Mouse (Mus musculus): Measurements from ENCODE around the gene Arhgef3. TPM values are rescaled to one million over a fixed set of nuclear protein-coding genes. Genes with fewer than 3 reads are reported as not detected.

Arhgef3 gene
- total and polyA plus RNA-seq, 2 experiments from 2014 or later = 17.9 to 21.4 TPM

GRCm38 (mm10) chr14:27345051-27345885, 230.6 kb downstream of the Arhgef3 start:
- H3K4me1 ChIP-seq (ENCODE audit: control insufficient read depth, insufficient read depth) = peaks cover 52% of the 10 kb centered on the region
- 69% methylated on average over 7 of the region's 7 CpGs for WGBS
- H3K36me3 ChIP-seq (replicated peaks; ENCODE audit: control insufficient read depth, insufficient read depth, low read length) = no peaks in the 10 kb centered on the region
- H3K9me3 ChIP-seq (replicated peaks; ENCODE audit: control insufficient read depth, low read length) = no peaks in the 10 kb centered on the region
- H3K4me2 ChIP-seq (ENCODE audit: low read depth, low read length) = no peak overlapping the region
- no peaks in the 10 kb centered on the region for H3K27me3 ChIP-seq (ENCODE audit: control insufficient read depth, insufficient read depth, low read length)
- no peak for ATAC-seq (ENCODE audit: insufficient read depth, low read depth)
- no peak for DNase-seq (ENCODE audit: low spot score)
- no peak overlapping the region for H3K9ac ChIP-seq (replicated peaks; ENCODE audit: low read depth, low read length)
- H3K4me3 ChIP-seq (ENCODE audit: low read depth, low read length) = no peak overlapping the region
- TF ChIP-seq EP300 (IDR thresholded peaks at IDR 0.05; ENCODE audit: low read depth) (no peak), CTCF (IDR thresholded peaks at IDR 0.05; ENCODE audit: low read depth) (no peak)
- peak overlapping the region; percentile 11; the same call in 1 of the 2 replicates for H3K27ac ChIP-seq (ENCODE audit: low read depth)

- H3K36me3 ChIP-seq (replicated peaks; ENCODE audit: control insufficient read depth, insufficient read depth, low read length) = no peaks in the 10 kb centered on the region
- H3K4me2 ChIP-seq (ENCODE audit: low read depth, low read length) = no peak overlapping the region
- H3K27me3 ChIP-seq (ENCODE audit: control insufficient read depth, insufficient read depth, low read length) = no peaks in the 10 kb centered on the region
- H3K9ac ChIP-seq (replicated peaks; ENCODE audit: low read depth, low read length) = no peak overlapping the region
- peak overlapping the region; percentile 89; the same call in 1 of the 2 replicates for H3K27ac ChIP-seq (ENCODE audit: low read depth)
- ATAC-seq (ENCODE audit: insufficient read depth, low read depth) (no peak), DNase-seq (ENCODE audit: low spot score) (no peak)
- no peak for TF ChIP-seq EP300 (IDR thresholded peaks at IDR 0.05; ENCODE audit: low read depth)
- peaks cover 55% of the 10 kb centered on the region for H3K4me1 ChIP-seq (ENCODE audit: control insufficient read depth, insufficient read depth)
- WGBS = 56% methylated on average over 3 of the region's 3 CpGs
- H3K4me3 ChIP-seq (ENCODE audit: low read depth, low read length) = no peak overlapping the region
- H3K9me3 ChIP-seq (replicated peaks; ENCODE audit: control insufficient read depth, low read length) = no peaks in the 10 kb centered on the region
Observed at GRCm38 (mm10) chr14:27347224-27347623, 232.5 kb downstream of the Arhgef3 start.

- TF ChIP-seq CTCF (IDR thresholded peaks at IDR 0.05; ENCODE audit: low read depth) (no peak), EP300 (IDR thresholded peaks at IDR 0.05; ENCODE audit: low read depth) (no peak)
- no peak for ATAC-seq (ENCODE audit: insufficient read depth, low read depth)
- no peaks in the 10 kb centered on the region for H3K9me3 ChIP-seq (replicated peaks; ENCODE audit: control insufficient read depth, low read length)
- peak overlapping the region; percentile 89; the same call in 1 of the 2 replicates for H3K27ac ChIP-seq (ENCODE audit: low read depth)
- H3K36me3 ChIP-seq (replicated peaks; ENCODE audit: control insufficient read depth, insufficient read depth, low read length) = no peaks in the 10 kb centered on the region
- 71% methylated on average over 5 of the region's 5 CpGs for WGBS
- H3K4me1 ChIP-seq (ENCODE audit: control insufficient read depth, insufficient read depth) = peaks cover 53% of the 10 kb centered on the region
- no peaks in the 10 kb centered on the region for H3K27me3 ChIP-seq (ENCODE audit: control insufficient read depth, insufficient read depth, low read length)
- H3K4me3 ChIP-seq (ENCODE audit: low read depth, low read length) = no peak overlapping the region
- no peak overlapping the region for H3K4me2 ChIP-seq (ENCODE audit: low read depth, low read length)
- DNase-seq (ENCODE audit: low spot score) = no peak
- H3K9ac ChIP-seq (replicated peaks; ENCODE audit: low read depth, low read length) = no peak overlapping the region
Observed at GRCm38 (mm10) chr14:27347666-27348065, 233.0 kb downstream of the Arhgef3 start.

GRCm38 (mm10) chr14:27348088-27348487, 233.4 kb downstream of the Arhgef3 start:
- TF ChIP-seq EP300 (IDR thresholded peaks at IDR 0.05; ENCODE audit: low read depth) (no peak), CTCF (IDR thresholded peaks at IDR 0.05; ENCODE audit: low read depth) (no peak)
- H3K9ac ChIP-seq (replicated peaks; ENCODE audit: low read depth, low read length) = no peak overlapping the region
- H3K9me3 ChIP-seq (replicated peaks; ENCODE audit: control insufficient read depth, low read length) = no peaks in the 10 kb centered on the region
- H3K4me2 ChIP-seq (ENCODE audit: low read depth, low read length) = no peak overlapping the region
- no peaks in the 10 kb centered on the region for H3K36me3 ChIP-seq (replicated peaks; ENCODE audit: control insufficient read depth, insufficient read depth, low read length)
- peak overlapping the region; percentile 89 for H3K27ac ChIP-seq (ENCODE audit: low read depth)
- peaks cover 53% of the 10 kb centered on the region for H3K4me1 ChIP-seq (ENCODE audit: control insufficient read depth, insufficient read depth)
- no peak for ATAC-seq (ENCODE audit: insufficient read depth, low read depth)
- H3K4me3 ChIP-seq (ENCODE audit: low read depth, low read length) = no peak overlapping the region
- no peak for DNase-seq (ENCODE audit: low spot score)
- 80% methylated on average over 2 of the region's 2 CpGs for WGBS
- H3K27me3 ChIP-seq (ENCODE audit: control insufficient read depth, insufficient read depth, low read length) = no peaks in the 10 kb centered on the region

- H3K4me2 ChIP-seq (ENCODE audit: low read depth, low read length) = no peak overlapping the region
- H3K4me1 ChIP-seq (ENCODE audit: control insufficient read depth, insufficient read depth) = peaks cover 53% of the 10 kb centered on the region
Observed at GRCm38 (mm10) chr14:27348656-27349055, 234.0 kb downstream of the Arhgef3 start.

More at GRCm38 (mm10) chr14:27348656-27349055, 234.0 kb downstream of the Arhgef3 start:
- TF ChIP-seq CTCF (IDR thresholded peaks at IDR 0.05; ENCODE audit: low read depth) (no peak), EP300 (IDR thresholded peaks at IDR 0.05; ENCODE audit: low read depth) (no peak)
- 83% methylated on average over 4 of the region's 4 CpGs for WGBS
- no peaks in the 10 kb centered on the region for H3K27me3 ChIP-seq (ENCODE audit: control insufficient read depth, insufficient read depth, low read length)
- H3K9ac ChIP-seq (replicated peaks; ENCODE audit: low read depth, low read length) = no peak overlapping the region
- no peak overlapping the region for H3K4me3 ChIP-seq (ENCODE audit: low read depth, low read length)
- DNase-seq (ENCODE audit: low spot score) (no peak), ATAC-seq (ENCODE audit: insufficient read depth, low read depth) (no peak)
- no peaks in the 10 kb centered on the region for H3K9me3 ChIP-seq (replicated peaks; ENCODE audit: control insufficient read depth, low read length)
- peak overlapping the region; percentile 89 for H3K27ac ChIP-seq (ENCODE audit: low read depth)
- no peaks in the 10 kb centered on the region for H3K36me3 ChIP-seq (replicated peaks; ENCODE audit: control insufficient read depth, insufficient read depth, low read length)
